Mouse (Mus musculus) 3134 (cell line): Measurements from ENCODE around the gene Dnah17.

Experiments used
- DNase-seq: peaks from one replicate; pipeline ENCODE4 v3.0.0-alpha.2; 2011; ENCODE audit warnings: low spot score; ENCODE audit not compliant: insufficient read length; ENCODE audit errors: extremely low read depth

Dnah17 gene

DNA sequence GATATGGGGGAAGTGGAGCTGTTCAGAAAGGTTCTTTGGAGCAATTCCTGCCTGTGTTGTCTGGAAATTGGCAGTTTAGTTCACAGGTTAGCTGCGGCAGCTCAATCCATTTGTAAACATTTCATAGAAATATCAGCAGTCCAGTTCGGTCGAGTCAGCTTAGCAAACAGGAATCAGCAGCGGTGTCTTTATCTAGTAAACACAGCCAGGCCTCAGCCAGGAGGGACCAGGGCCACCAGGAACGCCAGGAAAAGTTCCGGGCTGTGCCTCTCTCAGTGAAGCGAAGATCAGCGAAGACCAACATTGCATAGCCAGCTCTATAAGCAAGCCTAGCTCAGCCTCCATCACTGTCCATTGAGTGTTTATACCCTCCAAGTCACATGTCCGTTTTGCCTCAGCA is 99.3 kb downstream of the Dnah17 start:
- no peak for DNase-seq

DNA sequence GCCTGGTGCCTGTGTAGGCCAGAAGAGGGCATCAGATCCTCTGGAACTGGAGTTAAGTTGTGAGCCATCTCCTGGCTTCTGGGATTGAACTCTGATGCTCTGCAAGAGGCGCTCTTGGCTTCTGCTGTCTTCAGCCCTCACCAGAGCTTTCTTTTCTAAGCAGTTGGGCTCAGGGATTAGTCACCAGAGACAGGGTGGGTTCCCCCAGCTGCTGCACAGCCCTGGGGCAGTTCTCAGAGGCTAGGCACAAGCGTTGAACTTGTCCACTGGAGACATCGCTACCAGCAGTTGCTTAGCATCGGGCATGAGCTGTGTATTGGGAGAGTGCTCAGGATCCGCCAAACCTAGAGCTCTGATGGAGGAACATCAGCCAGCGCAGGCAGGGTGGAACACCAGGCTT is 101.3 kb downstream of the Dnah17 start:
- DNase-seq = no peak

DNA sequence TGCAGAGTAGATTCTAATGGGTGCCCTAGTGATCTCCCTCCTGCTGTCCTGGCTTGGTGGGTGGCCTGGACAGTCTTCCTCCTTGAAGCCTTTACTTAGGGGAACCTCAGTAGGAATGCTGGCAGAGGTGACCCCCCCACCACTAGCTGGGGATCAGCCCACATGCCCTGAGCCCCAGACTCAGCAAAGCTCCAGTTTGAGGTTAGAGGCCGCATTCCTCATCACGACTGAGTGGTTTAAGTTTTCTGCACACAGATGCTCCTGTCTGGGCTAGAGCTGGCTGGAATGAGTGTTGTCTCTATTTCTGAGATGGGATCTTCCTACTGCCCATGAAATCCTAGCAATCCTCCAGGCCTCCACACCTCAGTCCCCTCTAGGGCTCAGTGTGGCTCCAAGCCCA is 106.3 kb downstream of the Dnah17 start:
- DNase-seq = no peak

DNA sequence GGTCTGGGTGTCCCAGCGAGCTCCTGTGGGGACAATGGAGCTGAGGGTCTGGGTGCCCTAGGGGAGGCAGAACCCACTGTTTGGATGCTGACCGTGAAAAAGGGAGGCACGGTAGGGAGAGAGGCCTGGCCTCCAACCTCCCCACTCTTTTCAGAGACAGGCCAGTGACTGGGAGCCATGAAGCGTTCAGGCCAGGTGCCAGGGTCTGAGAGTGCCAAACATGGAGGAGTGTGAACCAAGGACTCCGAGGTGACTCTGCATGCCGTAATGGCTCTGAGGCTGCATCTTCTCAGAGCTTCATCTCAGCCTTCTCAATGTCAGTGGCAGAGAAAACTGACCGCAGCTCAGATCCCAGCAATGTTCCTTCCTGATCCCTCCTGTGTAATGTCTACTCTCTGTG is 107.0 kb downstream of the Dnah17 start:
- DNase-seq = no peak

DNA sequence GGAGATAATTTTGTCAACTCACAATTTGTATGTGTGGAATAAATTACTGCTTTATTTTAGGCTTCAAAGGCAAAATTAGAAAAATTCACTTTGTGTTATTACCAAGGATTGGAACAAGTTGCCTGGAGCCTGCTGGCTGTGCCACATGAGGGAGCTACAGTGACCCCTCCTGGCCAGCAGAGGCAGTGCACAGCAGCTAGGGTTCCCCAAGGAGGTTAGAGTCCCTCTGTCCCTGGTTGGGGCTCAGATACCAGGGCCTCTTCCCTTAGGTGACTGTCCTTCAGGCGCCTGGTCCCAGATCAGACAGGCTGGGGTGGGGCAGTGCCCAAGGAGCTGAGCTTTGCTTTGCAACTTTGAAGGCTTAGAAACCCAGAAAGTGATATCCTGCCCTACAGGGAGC is 108.6 kb downstream of the Dnah17 start:
- DNase-seq = peak; percentile 48

DNA sequence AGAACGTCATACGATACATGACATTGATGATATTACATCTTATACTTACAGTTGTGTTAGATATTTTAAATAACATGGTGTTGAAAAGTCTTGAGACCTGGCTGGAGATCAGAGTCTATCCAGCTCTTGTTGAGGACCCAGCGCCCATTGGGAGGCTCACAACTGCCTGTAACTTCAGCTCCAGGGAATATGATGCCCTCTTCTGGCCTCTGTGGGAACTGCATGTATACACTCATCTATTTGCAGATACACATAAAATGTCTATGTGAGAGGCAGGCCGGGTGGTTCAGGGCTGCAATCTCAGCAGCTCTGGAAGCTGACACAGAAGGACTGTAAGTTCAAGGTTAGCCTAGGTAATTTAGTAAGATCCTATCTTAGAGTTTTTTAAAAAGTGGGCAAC is 112.1 kb downstream of the Dnah17 start:
- no peak for DNase-seq

DNA sequence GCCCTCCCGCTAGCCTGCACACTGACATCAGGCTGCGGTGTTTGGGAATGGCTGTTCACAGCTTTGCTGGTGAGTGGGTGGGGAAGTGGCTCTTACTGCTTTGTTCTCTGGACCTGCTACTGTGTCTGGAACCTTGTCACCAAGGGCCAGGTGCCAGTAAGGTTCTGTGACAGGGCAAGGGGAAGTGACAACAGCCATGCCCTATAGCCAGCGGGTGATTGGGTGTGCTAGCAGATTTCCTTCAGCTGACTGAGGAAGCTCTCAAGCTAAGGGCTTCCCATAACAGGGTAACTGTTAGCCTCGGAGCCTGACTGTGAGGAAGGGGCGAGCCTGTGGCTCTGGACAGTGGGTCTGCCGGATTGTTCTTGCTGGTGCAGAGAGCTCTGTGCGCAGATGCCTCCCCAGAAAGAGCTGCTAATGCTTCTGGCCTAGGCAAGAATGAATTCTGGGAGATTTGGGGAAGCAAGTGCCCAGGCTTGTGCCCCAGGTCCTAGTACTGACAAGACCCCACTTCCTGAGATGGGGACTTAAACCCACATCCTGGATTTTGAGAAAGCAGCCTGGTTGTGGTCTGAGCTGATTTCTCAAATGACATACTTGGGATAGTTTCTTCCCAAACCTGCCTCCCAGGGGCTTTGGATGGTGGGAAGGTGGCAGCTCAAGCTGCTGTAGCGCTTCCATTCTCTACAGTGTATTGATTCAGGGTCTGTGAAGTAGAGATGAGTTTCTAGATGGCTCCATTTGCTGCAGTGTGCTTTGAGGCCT is 114.9 kb downstream of the Dnah17 start:
- DNase-seq = peak; percentile 65

DNA sequence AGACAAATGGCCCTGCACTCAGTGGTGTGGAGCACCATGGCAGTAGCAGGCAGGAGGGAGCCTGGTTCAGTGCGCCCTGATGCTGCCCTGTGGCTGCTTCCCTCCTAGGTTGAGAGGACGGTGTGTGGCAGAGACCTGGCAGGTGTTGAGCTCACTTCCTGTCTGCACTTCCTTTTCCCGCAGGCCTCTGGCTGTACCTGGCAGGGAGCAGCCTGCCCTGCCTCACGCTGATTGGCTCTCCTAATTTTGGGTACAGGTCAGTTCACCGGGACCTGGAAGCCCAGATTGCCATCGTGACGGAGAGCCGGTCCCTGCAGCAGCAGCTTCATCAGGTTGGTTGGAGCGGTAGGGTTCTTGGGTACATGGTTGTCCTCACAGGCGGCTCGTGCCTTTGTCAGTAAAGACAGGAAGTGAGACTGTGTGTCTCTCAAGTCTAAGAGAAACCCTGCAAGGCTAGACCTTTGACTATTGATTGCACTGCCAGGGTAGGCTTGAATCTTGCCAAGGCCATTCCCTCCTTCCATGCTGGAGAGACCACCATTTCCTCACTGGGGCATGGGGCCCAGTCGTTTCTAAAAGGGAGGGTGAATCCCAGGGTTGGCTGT is 115.9 kb downstream of the Dnah17 start:
- no peak for DNase-seq

DNA sequence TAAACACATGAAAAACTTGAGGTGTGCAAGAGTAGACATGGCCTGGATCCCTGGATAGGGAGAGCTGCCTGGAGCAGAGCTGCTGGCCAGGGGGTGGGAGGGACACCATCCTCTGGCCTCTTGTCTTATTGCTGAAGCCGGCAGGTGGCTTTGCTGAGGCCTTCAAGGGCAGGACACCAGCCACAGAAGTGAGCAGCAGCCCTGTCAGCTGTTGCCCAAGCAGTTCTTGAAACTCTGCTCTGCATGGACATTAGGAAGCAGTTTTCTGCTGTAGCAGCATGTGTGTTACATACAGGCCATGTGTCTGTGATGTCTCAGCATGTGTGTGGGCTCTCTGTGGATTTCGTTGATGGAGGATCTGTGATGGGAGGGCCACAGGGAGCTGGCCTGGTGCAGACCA is 117.1 kb downstream of the Dnah17 start:
- no peak for DNase-seq

DNA sequence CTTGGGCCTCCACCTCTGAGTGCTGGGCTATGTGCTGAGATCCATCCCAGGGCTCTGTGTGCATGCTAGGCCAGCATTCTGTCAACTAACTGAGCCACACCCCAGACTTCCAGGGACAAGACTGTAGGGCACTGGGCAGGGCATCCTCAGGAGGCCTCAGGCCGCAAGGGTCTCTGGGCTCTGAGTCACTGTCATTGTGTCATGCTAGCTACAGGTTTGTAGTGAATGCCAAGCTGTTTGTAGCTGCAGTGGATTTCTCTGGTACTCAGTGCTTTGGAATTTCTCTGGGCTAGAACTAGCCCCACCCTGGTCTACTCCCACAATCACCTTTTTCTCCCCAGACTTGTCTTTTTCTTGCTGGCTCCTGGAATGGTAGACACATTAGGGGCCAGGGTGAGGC is 117.8 kb downstream of the Dnah17 start:
- DNase-seq = peak; percentile 86

DNA sequence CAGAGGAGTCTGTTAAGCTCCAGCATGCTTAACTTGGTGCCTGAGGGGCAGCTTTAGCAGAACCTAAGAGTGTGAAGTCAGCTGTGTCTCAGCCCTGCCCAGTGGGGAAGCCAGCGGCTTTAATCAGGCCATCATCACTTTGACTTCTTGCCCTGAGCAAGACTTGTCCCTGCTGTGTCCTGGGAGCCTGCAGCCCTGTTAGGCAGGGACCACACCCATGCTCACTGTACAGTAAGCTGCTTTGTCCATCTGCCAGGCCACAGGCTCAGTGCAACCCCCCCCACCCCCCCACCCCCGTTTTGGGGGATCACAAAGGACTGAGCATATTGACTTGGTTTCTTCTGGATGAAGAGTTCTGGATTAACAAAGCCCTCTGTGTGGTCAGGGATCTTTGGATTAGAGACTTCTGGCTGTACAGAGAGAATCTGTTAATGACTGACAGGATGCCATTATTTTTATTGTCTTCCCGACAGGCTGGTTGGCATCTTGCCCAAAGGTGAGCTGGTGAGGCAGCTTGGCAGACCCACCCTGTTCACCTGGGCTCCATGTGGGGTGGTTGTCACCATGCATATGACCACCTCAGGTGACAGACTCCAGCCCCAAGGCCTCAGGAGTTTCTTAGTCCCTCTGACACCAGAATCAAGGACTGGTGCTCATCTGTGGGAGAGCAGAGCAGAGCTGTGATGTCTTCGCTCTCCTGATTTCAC is 120.4 kb downstream of the Dnah17 start:
- no peak for DNase-seq

DNA sequence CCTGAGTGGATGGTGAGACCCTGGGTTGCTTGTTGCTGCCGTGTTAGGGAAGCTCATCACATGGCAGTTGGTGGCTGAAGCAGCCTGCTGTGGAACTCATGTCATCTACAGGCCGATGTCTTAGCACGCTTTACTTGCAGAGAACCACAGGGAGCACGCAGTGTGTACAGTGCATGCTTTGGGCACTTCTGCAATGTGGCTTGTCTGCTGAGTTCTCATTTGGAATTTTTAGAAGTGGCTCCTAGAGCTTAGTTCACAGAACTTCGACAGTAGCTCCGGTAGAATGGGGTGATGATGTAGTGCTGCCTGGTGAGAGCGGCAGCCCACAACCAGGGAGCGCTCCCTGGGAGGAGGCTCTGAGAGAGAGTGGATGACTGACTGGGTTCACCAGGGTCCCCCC is 121.6 kb downstream of the Dnah17 start:
- DNase-seq = no peak

DNA sequence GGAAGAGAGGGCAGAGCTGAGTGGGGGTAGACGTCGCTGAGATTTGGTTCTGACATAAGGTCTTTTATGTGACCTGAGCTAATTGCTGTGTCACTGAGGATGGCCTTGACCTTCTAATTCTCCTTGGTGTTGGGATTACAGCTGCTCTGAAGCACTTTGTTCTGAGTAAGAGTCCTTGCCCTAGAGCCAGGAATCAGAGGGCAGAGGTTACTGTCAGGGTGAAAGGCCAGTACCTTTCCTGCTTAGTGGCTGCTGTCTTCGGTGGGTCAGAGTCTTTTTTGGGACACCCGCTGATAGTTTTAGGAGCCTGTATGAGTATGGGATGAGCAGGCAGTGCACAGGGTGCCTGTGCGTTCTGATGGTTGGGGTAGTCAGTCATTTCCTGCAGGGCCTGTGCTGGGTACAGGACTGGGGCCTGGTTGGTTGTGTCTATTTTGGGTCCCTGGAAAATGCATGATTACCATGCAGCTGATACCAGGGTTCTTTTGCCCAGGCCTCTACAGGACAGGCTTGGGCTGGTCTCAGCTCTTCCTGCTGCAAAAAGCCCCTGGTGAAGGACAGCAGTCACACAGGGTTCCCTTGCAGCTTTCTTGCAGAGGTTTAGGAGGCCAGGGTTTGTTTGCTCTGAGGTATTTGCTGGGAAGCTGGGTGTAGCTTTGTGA is 122.2 kb downstream of the Dnah17 start:
- DNase-seq = no peak

DNA sequence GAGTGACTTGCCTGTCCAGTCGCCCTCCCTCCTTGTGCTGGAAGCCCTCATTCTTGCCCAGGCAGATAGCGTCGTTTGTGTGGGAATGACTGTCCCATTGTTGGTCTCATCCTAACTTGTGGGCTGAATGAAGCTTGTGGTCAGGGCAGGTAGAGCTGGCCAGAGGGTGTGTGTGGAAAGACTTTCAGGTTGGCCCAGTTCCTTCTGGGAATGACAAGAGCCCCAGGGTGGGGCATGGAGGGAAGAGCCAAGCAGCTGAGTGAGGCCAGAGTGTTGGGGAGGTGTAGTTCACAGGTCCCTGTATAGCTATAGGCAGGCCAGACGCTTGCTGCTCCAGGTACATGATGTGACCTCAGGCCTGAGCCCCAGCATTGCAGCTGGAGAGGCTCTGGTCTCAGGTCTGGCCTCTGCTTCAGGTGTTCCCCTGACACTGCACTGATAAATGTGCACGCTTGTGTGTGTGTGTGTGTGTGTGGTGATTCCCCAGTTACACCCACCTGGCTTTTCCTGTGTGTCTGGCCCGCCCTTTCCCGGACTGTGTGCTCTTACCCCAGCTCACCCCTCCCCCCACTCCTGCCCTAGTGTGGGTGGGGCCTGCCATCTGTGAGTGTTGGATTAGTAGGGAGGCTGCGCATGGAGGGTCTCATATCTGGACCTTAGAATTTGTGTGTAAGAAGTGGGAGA is 122.8 kb downstream of the Dnah17 start:
- DNase-seq = no peak

DNA sequence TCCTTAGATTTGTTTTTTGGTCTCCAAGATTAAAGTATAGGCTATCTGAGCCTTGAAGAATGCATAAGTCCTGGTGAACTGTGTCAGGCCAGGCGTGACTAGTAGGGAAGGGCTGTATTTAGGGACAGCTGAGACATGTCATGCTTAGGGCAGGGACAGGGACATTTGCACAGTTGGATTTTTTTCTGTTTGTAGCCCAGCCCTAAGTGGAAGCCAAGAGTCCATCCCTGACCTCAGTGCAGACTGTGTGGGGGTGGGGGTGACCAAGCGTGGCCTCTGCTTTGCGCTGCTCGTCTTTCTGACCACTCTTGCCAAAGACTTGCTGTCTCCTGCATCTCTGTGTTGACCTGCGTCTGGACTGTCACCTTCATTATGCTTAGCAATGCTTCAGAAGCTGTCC is 126.2 kb downstream of the Dnah17 start:
- DNase-seq = no peak

DNA sequence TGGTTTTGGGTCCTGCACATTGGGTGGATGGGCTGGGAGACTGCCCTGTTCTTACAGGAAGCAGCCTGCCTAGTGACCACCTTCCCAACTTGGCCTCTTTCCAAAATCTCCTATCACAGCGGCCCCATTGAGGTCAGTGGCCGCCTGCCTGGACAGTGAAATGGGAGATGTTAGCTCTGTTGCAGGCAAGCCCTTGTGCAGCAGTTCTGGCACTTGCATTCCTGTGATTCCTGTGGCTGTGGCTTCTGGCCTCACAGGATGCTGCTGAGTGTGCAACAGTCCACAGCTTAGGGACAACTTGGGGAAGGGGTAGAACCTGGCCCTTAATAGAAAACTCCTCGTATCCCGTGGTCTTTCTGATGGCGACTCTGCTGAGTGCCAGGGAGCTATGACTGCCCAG is 126.7 kb downstream of the Dnah17 start:
- peak; percentile 79 for DNase-seq

DNA sequence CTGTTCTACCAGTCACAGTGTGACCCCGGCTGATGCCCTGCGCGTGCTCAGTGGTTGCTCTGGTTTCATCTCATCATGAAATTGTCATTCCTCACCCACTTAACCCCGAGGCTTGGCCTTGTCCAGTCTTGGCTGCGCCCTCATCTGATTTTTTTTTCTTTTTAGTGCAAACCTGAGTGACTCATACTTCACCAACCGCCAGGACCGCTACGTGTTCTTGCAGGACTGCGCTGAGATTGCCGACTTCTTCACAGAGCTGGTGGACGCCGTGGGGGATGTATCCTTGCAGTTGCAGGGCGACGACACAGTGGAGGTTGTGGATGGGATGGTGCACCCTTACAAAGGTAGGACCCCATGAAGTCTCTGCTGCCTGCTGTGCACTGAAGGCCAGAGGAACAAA is 127.3 kb downstream of the Dnah17 start:
- DNase-seq = peak; percentile 81

DNA sequence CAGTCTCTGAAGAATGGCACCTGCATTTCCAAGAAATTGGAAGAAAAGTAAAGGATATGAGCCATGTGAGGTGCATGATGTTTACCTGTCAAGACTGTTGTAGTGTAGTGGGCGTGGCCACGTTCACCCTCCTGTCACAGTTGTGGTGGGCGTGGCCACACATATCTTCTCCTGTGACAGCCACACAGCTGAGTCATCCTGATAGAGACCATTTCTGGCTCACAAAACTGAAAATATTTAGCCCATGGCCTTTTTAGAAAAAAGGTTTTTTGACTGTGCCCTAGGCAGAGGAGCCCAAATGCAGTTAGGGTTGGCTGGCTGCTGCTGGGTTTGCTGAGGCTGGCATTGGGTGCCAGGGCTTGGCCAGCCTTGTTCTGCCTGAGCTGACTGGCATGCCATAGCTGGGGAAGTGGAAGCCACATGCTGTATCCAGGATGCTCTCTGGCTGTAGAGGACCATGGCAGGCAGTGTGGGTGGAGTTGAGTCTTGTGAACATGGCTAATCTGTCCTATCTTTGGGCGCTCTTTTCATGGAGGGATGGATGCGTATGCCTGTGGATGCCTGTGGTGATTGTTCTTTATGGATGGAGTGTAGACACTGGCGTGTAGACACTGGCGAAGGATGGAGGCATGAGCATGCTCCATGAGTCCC is 129.7 kb downstream of the Dnah17 start:
- DNase-seq = no peak

DNA sequence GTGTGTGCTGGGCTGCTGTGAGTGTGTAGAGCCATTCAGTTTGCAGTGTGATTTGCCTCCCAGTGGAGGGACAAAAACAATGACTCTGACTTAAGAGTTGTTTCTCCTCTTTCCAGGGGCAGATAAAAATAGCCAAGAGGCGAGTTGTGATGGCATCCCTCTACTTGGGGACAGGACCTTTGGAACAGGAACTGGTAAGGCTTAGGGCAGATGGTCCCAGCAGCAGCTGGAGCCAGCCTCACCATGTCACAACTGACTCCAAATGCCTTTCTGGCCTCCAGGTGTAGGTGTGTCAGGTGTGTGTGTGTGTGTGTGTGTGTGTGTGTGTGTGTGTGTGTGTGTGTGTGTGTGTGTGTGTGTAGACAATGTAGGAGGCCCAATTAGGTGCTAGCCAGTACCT is 130.4 kb downstream of the Dnah17 start:
- DNase-seq = no peak

DNA sequence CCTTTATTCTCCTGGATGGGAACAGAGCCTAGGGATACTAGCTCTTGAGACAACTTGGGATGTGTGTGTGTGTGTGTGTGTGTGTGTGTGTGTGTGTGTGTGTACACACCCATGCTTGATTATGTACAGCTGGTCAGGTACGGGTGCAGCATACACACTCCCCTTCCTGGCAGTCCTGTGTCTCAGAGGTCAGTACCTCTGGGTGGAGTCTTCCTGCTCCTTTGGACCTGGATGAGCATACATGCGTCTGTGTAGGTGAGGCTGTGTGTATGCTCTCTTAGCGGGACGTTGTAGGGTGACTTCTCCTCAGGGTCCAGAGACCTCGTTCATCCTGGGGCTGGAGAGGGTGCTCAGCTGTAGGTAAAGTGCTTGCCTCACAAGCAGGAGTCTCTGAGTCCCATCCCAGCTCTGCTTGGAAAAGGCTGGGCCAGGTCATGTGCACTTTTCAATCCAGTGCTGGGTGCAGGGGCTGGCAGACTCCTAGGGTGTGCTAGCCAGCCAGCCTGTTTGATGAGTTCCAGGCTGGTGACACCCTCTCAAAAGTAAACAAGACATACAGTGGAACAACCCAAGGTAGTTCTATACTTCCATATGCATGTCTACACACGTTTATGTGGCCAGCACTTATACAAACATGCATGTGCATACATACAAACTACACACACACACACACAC is 131.0 kb downstream of the Dnah17 start:
- DNase-seq = no peak
